Mouse (Mus musculus) intestine, embryonic 14.5 days (tissue): Measurements from ENCODE around the gene Mrpl37. TPM values are rescaled to one million over a fixed set of nuclear protein-coding genes. Genes with fewer than 3 reads are reported as not detected.
A peak's percentile ranks its signal among the peaks of the same experiment; 100 is the strongest.

Source experiments
- ATAC-seq: fragments of 200-750 bp; cut with Nextera tagmentation; replicated peaks from 2 replicates; pipeline ENCODE4 v1.8.0; 2017; ENCODE audit warnings: low read depth, moderate number of reproducible peaks, moderate TSS enrichment, moderate library complexity; ENCODE audit not compliant: low FRiP score, low TSS enrichment
- DNase-seq: peaks from one replicate; pipeline ENCODE4 v3.0.0-alpha.2; 2018; ENCODE audit warnings: low spot score
- H3K27ac ChIP-seq: fragments of 300-500 bp; sonication (generic); 2 replicates; pipeline ENCODE4 v1.5.1; 2014; ENCODE audit warnings: low read depth, mild to moderate bottlenecking, control low read depth
- H3K27me3 ChIP-seq: fragments of 300-500 bp; sonication (generic); replicated peaks from 2 replicates; pipeline ENCODE4 v1.6.1; 2014; ENCODE audit warnings: low read length, control low read depth; ENCODE audit not compliant: control insufficient read depth, insufficient read depth
- H3K36me3 ChIP-seq: fragments of 300-500 bp; sonication (generic); 2 replicates; pipeline ENCODE4 v1.6.1; 2014; ENCODE audit warnings: low read length, control low read depth; ENCODE audit not compliant: control insufficient read depth, insufficient read depth
- H3K4me1 ChIP-seq: fragments of 300-500 bp; sonication (generic); replicated peaks from 2 replicates; pipeline ENCODE4 v1.6.1; 2014; ENCODE audit warnings: low read length, control low read depth, mixed read lengths; ENCODE audit not compliant: control insufficient read depth, insufficient read depth
- H3K4me2 ChIP-seq: fragments of 300-500 bp; sonication (generic); 2 replicates; pipeline ENCODE4 v1.6.1; 2014; ENCODE audit warnings: low read length
- H3K4me3 ChIP-seq: fragments of 300-500 bp; sonication (generic); 2 replicates; pipeline ENCODE4 v1.5.1; 2014; ENCODE audit warnings: low read depth, low read length, control low read depth, mixed read lengths
- H3K9ac ChIP-seq: fragments of 300-500 bp; sonication (generic); 2 replicates; pipeline ENCODE4 v1.6.1; 2014; ENCODE audit warnings: mild to moderate bottlenecking, low read length
- H3K9me3 ChIP-seq: fragments of 300-500 bp; sonication (generic); 2 replicates; pipeline ENCODE4 v1.6.1; 2016; ENCODE audit warnings: low read length, control low read depth; ENCODE audit not compliant: control insufficient read depth
- WGBS: fragments of 180-500 bp; shearing (Covaris S2); extraction: QIAGEN DNeasy Blood & Tissue Kit; methylation state at CpG from one replicate; pipeline ENCODE4 v1.1.7; 2014; 5-methylcytosine and 5-hydroxymethylcytosine counted together
- polyA plus RNA-seq: library from polyadenylated mRNA; unstranded; fragments of >200 nt; fragmentation: Nextera tagmentation; extraction: Ambion mirVana; gene quantifications from 2 replicates; pipeline ENCODE4 v1.2.1, GENCODE M21; 2014

Mrpl37 gene
- polyA plus RNA-seq, 1 experiment from 2014 or later = 118 TPM

- ATAC-seq = no peak
- Histone ChIP-seq H3K27me3 (no peaks in the 10 kb centered on the region), H3K9me3 (no peaks in the 10 kb centered on the region), H3K9ac (no peak overlapping the region), H3K27ac (no peak overlapping the region), H3K4me3 (no peak overlapping the region), H3K4me1 (no peaks in the 10 kb centered on the region), H3K4me2 (no peak overlapping the region), H3K36me3 (no peaks in the 10 kb centered on the region)
- 45% methylated on average over 15 of the region's 15 CpGs for WGBS
- DNase-seq = no peak
Measured at GRCm38 (mm10) chr4:107097871-107098270, 31.2 kb upstream of the Mrpl37 start.

- DNase-seq = no peak
- WGBS = 62% methylated on average over 16 of the region's 16 CpGs
- no peak within 1 kb of the TSS for H3K9ac ChIP-seq
Measured at GRCm38 (mm10) chr4:107096841-107097373, 30.2 kb upstream of the Mrpl37 start, which contains the start of gene Cdcp2. Cdcp2 (plus strand) TSS chr4:107096891.

GRCm38 (mm10) chr4:107096043-107096442 lies 29.4 kb upstream of the Mrpl37 start:
- no peaks in the 10 kb centered on the region for H3K4me1 ChIP-seq
- ATAC-seq (no peak), DNase-seq (no peak)
- no peaks in the 10 kb centered on the region for H3K27me3 ChIP-seq
- no peak overlapping the region for H3K4me3 ChIP-seq
- no peak overlapping the region for H3K4me2 ChIP-seq
- no peaks in the 10 kb centered on the region for H3K36me3 ChIP-seq
- H3K9me3 ChIP-seq = no peaks in the 10 kb centered on the region
- no peak overlapping the region for H3K27ac ChIP-seq
- H3K9ac ChIP-seq = no peak overlapping the region
- WGBS = 57% methylated on average over 6 of the region's 6 CpGs

More at GRCm38 (mm10) chr4:107096841-107097373, 30.2 kb upstream of the Mrpl37 start, which contains the start of gene Cdcp2:
- Histone ChIP-seq H3K4me1 (no peaks in the 10 kb centered on the region), H3K4me3 (no peak within 1 kb of the TSS), H3K36me3 (no peaks in the 10 kb centered on the region), H3K27me3 (no peaks in the 10 kb centered on the region), H3K4me2 (no peak within 1 kb of the TSS), H3K27ac (no peak within 1 kb of the TSS), H3K9me3 (no peaks in the 10 kb centered on the region)
- no peak for ATAC-seq

- Histone ChIP-seq H3K9ac (no peak overlapping the region), H3K36me3 (no peaks in the 10 kb centered on the region), H3K27ac (no peak overlapping the region), H3K4me2 (no peak overlapping the region), H3K27me3 (no peaks in the 10 kb centered on the region), H3K4me1 (no peaks in the 10 kb centered on the region), H3K9me3 (no peaks in the 10 kb centered on the region), H3K4me3 (no peak overlapping the region)
- ATAC-seq (no peak), DNase-seq (no peak)
- WGBS = 70% methylated on average over 16 of the region's 16 CpGs
Measured at GRCm38 (mm10) chr4:107094484-107095187, 28.0 kb upstream of the Mrpl37 start.

GRCm38 (mm10) chr4:107091696-107092095 lies 25.0 kb upstream of the Mrpl37 start:
- H3K27me3 ChIP-seq = no peaks in the 10 kb centered on the region
- no peaks in the 10 kb centered on the region for H3K9me3 ChIP-seq
- DNase-seq (no peak), ATAC-seq (no peak)
- no peak overlapping the region for H3K4me3 ChIP-seq
- 82% methylated on average over 14 of the region's 14 CpGs for WGBS
- no peak overlapping the region for H3K27ac ChIP-seq
- H3K9ac ChIP-seq = no peak overlapping the region
- H3K4me2 ChIP-seq = no peak overlapping the region
- H3K4me1 ChIP-seq = no peaks in the 10 kb centered on the region
- no peaks in the 10 kb centered on the region for H3K36me3 ChIP-seq

GRCm38 (mm10) chr4:107084858-107085257 lies 18.2 kb upstream of the Mrpl37 start:
- 0 out of 2 replicates have a peak, but pooled peaks have one; percentile 29 for ATAC-seq
- 16% methylated on average over 6 of the region's 6 CpGs for WGBS

GRCm38 (mm10) chr4:107084343-107084742 lies 17.7 kb upstream of the Mrpl37 start:
- Histone ChIP-seq H3K4me3 (no peak overlapping the region), H3K36me3 (no peaks in the 10 kb centered on the region), H3K27ac (no peak overlapping the region), H3K9ac (no peak overlapping the region), H3K27me3 (no peaks in the 10 kb centered on the region), H3K9me3 (no peaks in the 10 kb centered on the region), H3K4me1 (0 out of 2 replicates have a peak, but pooled peaks cover 4% of the 10 kb centered on the region), H3K4me2 (no peak overlapping the region)
- DNase-seq = no peak
- no peak for ATAC-seq
- WGBS = 53% methylated on average over 1 of the region's 1 CpGs

More at GRCm38 (mm10) chr4:107084858-107085257, 18.2 kb upstream of the Mrpl37 start:
- no peak overlapping the region for H3K4me3 ChIP-seq
- no peak for DNase-seq
- H3K27ac ChIP-seq = no peak overlapping the region
- no peaks in the 10 kb centered on the region for H3K9me3 ChIP-seq
- no peaks in the 10 kb centered on the region for H3K36me3 ChIP-seq
- no peak overlapping the region for H3K4me2 ChIP-seq
- H3K4me1 ChIP-seq = 0 out of 2 replicates have a peak, but pooled peaks cover 4% of the 10 kb centered on the region
- H3K27me3 ChIP-seq = no peaks in the 10 kb centered on the region
- no peak overlapping the region for H3K9ac ChIP-seq

GRCm38 (mm10) chr4:107083126-107083525 lies 16.5 kb upstream of the Mrpl37 start:
- no peak for ATAC-seq

More at GRCm38 (mm10) chr4:107083126-107083525, 16.5 kb upstream of the Mrpl37 start:
- WGBS = 80% methylated on average over 3 of the region's 4 CpGs
- no peak overlapping the region for H3K9ac ChIP-seq
- no peaks in the 10 kb centered on the region for H3K36me3 ChIP-seq
- H3K27ac ChIP-seq = no peak overlapping the region
- no peak overlapping the region for H3K4me3 ChIP-seq
- no peaks in the 10 kb centered on the region for H3K27me3 ChIP-seq
- no peak overlapping the region for H3K4me2 ChIP-seq
- DNase-seq = no peak
- 0 out of 2 replicates have a peak, but pooled peaks cover 4% of the 10 kb centered on the region for H3K4me1 ChIP-seq
- no peaks in the 10 kb centered on the region for H3K9me3 ChIP-seq
